Mouse (Mus musculus) brain, embryonic 18.5 days (tissue): Measurements from ENCODE around the gene Rps8.
A peak's percentile ranks its signal among the peaks of the same experiment; 100 is the strongest.

Experiments used
- DNase-seq: peaks from one replicate; pipeline ENCODE4 v3.0.0-alpha.2; 2012; ENCODE audit warnings: low read depth, low spot score

Rps8 gene

GRCm38 (mm10) chr4:117125348-117125909 lies 30.6 kb downstream of the Rps8 start, which contains the start of gene Btbd19:
Btbd19 (minus strand) TSS chr4:117125725.
- DNase-seq = no peak

- DNase-seq = no peak
Measured at GRCm38 (mm10) chr4:117124518-117125347, 31.3 kb downstream of the Rps8 start.

GRCm38 (mm10) chr4:117124218-117124517 lies 31.9 kb downstream of the Rps8 start:
- DNase-seq = no peak

- no peak for DNase-seq
Measured at GRCm38 (mm10) chr4:117123546-117124217, 32.4 kb downstream of the Rps8 start.

- DNase-seq = no peak
Measured at GRCm38 (mm10) chr4:117122209-117122608, 33.8 kb downstream of the Rps8 start.

GRCm38 (mm10) chr4:117120445-117121414 lies 35.3 kb downstream of the Rps8 start:
- peak; percentile 90 for DNase-seq

- no peak for DNase-seq
Measured at GRCm38 (mm10) chr4:117120052-117120444, 36.0 kb downstream of the Rps8 start.

GRCm38 (mm10) chr4:117119636-117120035 lies 36.4 kb downstream of the Rps8 start:
- DNase-seq = no peak

GRCm38 (mm10) chr4:117117931-117118330 lies 38.1 kb downstream of the Rps8 start:
- DNase-seq = no peak

GRCm38 (mm10) chr4:117115592-117115991 lies 40.5 kb downstream of the Rps8 start:
- no peak for DNase-seq

GRCm38 (mm10) chr4:117113237-117113636 lies 42.8 kb downstream of the Rps8 start:
- DNase-seq = no peak

- no peak for DNase-seq
Measured at GRCm38 (mm10) chr4:117110985-117111384, 45.1 kb downstream of the Rps8 start.

GRCm38 (mm10) chr4:117110249-117110648 lies 45.8 kb downstream of the Rps8 start:
- no peak for DNase-seq

GRCm38 (mm10) chr4:117109330-117109729 lies 46.7 kb downstream of the Rps8 start:
- DNase-seq = no peak

- no peak for DNase-seq
Measured at GRCm38 (mm10) chr4:117108524-117108849, 47.6 kb downstream of the Rps8 start.

- no peak for DNase-seq
Measured at GRCm38 (mm10) chr4:117107813-117108523, 48.1 kb downstream of the Rps8 start.

- DNase-seq = no peak
Measured at GRCm38 (mm10) chr4:117105127-117105526, 50.9 kb downstream of the Rps8 start.

- no peak for DNase-seq
Measured at GRCm38 (mm10) chr4:117104672-117105071, 51.4 kb downstream of the Rps8 start.
